Mouse (Mus musculus): ENCODE measurements around the gene Actr2. TPM values are rescaled to one million over a fixed set of nuclear protein-coding genes. Genes with fewer than 3 reads are reported as not detected.
A peak's percentile ranks its signal among the peaks of the same experiment; 100 is the strongest.

The Actr2 gene
- polyA plus RNA-seq, 2 experiments = 30.3 to 31.0 TPM

DNA sequence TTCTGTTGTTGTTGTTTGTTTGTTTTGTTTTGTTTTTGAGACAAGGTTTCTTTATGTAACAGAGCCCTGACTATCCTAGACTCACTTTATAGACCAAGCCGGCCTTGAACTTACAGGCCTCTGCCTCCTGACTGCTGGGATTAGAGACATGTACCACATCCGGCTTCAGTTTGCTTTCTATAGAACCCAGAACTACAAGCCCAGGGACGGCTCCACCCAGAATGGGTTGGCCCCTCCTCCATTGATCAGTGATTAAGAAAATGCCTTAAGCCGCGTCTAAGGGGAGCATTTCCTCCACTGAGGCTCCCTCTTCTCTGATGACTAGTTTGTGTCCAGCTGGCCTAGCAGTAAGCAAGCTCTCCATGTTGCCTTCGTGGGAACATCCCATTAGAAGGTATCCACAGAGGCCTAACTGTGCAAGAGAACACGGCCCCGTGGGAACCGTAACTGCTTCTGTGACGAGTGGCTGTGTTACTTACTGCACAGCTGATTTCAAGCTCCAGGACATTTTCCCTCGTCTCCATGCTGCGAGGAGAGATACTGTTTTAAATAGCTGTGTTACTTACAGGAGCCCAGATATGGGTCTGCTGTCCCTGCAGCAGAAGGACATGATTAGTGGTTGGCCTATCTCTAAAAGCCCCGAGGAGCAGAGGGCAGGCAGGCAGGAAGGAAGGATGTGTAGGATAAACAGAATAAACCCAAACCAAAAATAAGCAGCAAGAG lies 59.7 kb downstream of the Actr2 start:
- TF ChIP-seq CTCF (IDR thresholded peaks at IDR 0.05; ENCODE audit: low read depth) (no peak), EP300 (IDR thresholded peaks at IDR 0.05; ENCODE audit: low read depth) (no peak; the same call in 1 of the 2 replicates)
- Histone ChIP-seq H3K4me3 (ENCODE audit: insufficient read depth in 1 of 2, low read depth in 2 of 2, low read length in 2 of 2) (no peak overlapping the region), H3K4me1 (replicated peaks; ENCODE audit: control insufficient read depth in 2 of 2, insufficient read depth in 2 of 2, low read length in 1 of 2) (peaks cover 3 to 10% of the 10 kb centered on the region in 2 experiments; a peak in 3 of 4 replicates), H3K4me2 (ENCODE audit: low read depth) (peak overlapping the region; percentile 29), H3K9me3 (ENCODE audit: control insufficient read depth, low read length) (no peaks in the 10 kb centered on the region), H3K9ac (replicated peaks) (no peak overlapping the region), H3K27me3 (ENCODE audit: control insufficient read depth, insufficient read depth, low read length) (no peaks in the 10 kb centered on the region), H3K36me3 (replicated peaks; ENCODE audit: control insufficient read depth, insufficient read depth, low read depth) (no peaks in the 10 kb centered on the region; the same call in 1 of the 2 replicates), H3K27ac (no peak overlapping the region)
- DNase-seq (ENCODE audit: low read depth in 3 of 3, low spot score in 3 of 3) (no peak), ATAC-seq (ENCODE audit: insufficient read depth) (peak; percentile 73; the same call in 1 of the 2 replicates)
- 23% methylated on average over 13 of the region's 13 CpGs for WGBS (ENCODE audit: insufficient replicate concordance)

DNA sequence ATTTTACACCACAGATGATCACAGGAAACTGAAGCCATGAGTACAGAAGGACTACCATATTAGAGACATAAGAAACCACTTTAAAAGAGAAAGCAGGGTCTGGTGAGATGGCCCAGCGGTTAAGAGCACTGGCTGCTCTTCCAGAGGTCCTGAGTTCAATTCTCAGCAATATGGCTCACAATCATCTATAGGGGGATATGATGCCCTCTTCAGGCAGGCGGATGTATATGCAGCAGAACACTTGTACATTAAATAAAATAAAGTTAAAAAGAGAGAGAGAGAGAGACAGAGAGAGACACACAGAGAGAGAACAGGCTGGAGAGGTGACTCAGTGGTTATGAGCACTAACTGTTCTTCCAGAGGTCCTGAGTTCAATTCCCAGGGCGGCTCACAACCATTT lies 67.1 kb downstream of the Actr2 start:
- WGBS (ENCODE audit: insufficient replicate concordance) = 58% methylated on average over 3 of the region's 3 CpGs
- no peaks in the 10 kb centered on the region for H3K9me3 ChIP-seq (ENCODE audit: control insufficient read depth, low read length)
- no peaks in the 10 kb centered on the region for H3K36me3 ChIP-seq (replicated peaks; ENCODE audit: control insufficient read depth, insufficient read depth, low read depth)
- ATAC-seq (ENCODE audit: insufficient read depth) (no peak), DNase-seq (ENCODE audit: low read depth in 3 of 3, low spot score in 3 of 3) (no peak)
- peaks cover 4 to 9% of the 10 kb centered on the region in 2 experiments; a peak in 3 of 4 replicates for H3K4me1 ChIP-seq (replicated peaks; ENCODE audit: control insufficient read depth in 2 of 2, insufficient read depth in 2 of 2, low read length in 1 of 2)
- no peaks in the 10 kb centered on the region for H3K27me3 ChIP-seq (ENCODE audit: control insufficient read depth, insufficient read depth, low read length)
- no peak overlapping the region for H3K4me2 ChIP-seq (ENCODE audit: low read depth)
- no peak overlapping the region for H3K9ac ChIP-seq (replicated peaks)
- H3K27ac ChIP-seq = no peak overlapping the region
- no peak overlapping the region for H3K4me3 ChIP-seq (ENCODE audit: insufficient read depth in 1 of 2, low read depth in 2 of 2, low read length in 2 of 2)
- peak; percentile 52 for TF ChIP-seq CTCF (IDR thresholded peaks at IDR 0.05; ENCODE audit: low read depth)
- TF ChIP-seq EP300 (IDR thresholded peaks at IDR 0.05; ENCODE audit: low read depth) = no peak

DNA sequence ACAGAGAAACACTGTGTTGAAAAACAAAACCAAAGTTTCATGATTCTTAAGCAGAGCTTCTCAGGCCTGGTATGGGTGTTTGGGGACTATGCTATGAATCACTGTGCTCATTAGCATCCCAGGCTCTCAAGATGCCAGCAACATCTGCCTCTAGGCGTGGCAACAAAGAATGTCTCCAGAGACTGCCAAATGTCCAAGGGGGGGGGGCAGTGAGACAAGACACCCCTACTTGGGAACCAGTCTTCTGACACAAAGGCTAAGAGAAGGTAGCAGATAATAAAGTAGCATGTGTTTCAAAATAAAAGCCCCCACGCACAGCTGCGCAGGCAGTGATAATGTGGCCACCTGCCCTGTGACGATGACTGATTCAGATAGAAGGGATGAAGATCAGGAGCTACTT lies 69.5 kb downstream of the Actr2 start:
- Histone ChIP-seq H3K9ac (replicated peaks) (no peak overlapping the region), H3K4me3 (ENCODE audit: insufficient read depth in 1 of 2, low read depth in 2 of 2, low read length in 2 of 2) (no peak overlapping the region), H3K27me3 (ENCODE audit: control insufficient read depth, insufficient read depth, low read length) (no peaks in the 10 kb centered on the region), H3K4me2 (ENCODE audit: low read depth) (no peak overlapping the region), H3K36me3 (replicated peaks; ENCODE audit: control insufficient read depth, insufficient read depth, low read depth) (no peaks in the 10 kb centered on the region), H3K9me3 (ENCODE audit: control insufficient read depth, low read length) (no peaks in the 10 kb centered on the region), H3K4me1 (replicated peaks; ENCODE audit: control insufficient read depth in 2 of 2, insufficient read depth in 2 of 2, low read length in 1 of 2) (peaks cover 4 to 9% of the 10 kb centered on the region in 2 experiments; a peak in 3 of 4 replicates), H3K27ac (no peak overlapping the region)
- ATAC-seq (ENCODE audit: insufficient read depth) = peak; percentile 72
- DNase-seq (ENCODE audit: low read depth in 3 of 3, low spot score in 3 of 3) = peak in 1 of 3 experiments; percentile 32
- WGBS (ENCODE audit: insufficient replicate concordance) = 30% methylated on average over 4 of the region's 4 CpGs
- TF ChIP-seq EP300 (IDR thresholded peaks at IDR 0.05; ENCODE audit: low read depth) (peak; percentile 67), CTCF (IDR thresholded peaks at IDR 0.05; ENCODE audit: low read depth) (no peak)

DNA sequence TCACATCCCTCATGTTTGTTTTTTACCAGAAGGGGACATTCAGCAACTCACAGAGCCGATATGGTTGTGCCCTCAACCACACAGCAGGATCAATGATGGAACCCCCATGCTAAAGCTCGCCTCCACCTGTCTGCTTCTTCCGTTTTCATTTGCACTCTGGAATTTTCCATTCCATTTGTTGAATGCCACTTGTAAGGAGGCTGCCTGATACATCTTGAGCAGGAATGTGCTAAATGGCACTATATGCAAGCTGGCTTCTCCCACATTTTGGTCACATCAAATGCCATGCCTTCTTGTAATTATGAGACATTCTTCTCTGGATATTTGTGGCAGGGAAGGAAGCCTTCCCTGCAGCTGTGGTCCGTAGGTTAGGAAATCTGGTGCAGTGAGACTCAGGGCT lies 70.6 kb downstream of the Actr2 start:
- H3K4me2 ChIP-seq (ENCODE audit: low read depth) = no peak overlapping the region
- peaks cover 4 to 9% of the 10 kb centered on the region in 2 experiments; a peak in 3 of 4 replicates for H3K4me1 ChIP-seq (replicated peaks; ENCODE audit: control insufficient read depth in 2 of 2, insufficient read depth in 2 of 2, low read length in 1 of 2)
- TF ChIP-seq CTCF (IDR thresholded peaks at IDR 0.05; ENCODE audit: low read depth) = no peak
- TF ChIP-seq EP300 (IDR thresholded peaks at IDR 0.05; ENCODE audit: low read depth) = no peak
- no peak overlapping the region for H3K27ac ChIP-seq
- no peaks in the 10 kb centered on the region for H3K27me3 ChIP-seq (ENCODE audit: control insufficient read depth, insufficient read depth, low read length)
- no peak overlapping the region for H3K4me3 ChIP-seq (ENCODE audit: insufficient read depth in 1 of 2, low read depth in 2 of 2, low read length in 2 of 2)
- DNase-seq (ENCODE audit: low read depth in 3 of 3, low spot score in 3 of 3) = no peak
- no peak overlapping the region for H3K9ac ChIP-seq (replicated peaks)
- 65% methylated on average over 4 of the region's 4 CpGs for WGBS (ENCODE audit: insufficient replicate concordance)
- no peaks in the 10 kb centered on the region for H3K36me3 ChIP-seq (replicated peaks; ENCODE audit: control insufficient read depth, insufficient read depth, low read depth)
- H3K9me3 ChIP-seq (ENCODE audit: control insufficient read depth, low read length) = no peaks in the 10 kb centered on the region
- no peak for ATAC-seq (ENCODE audit: insufficient read depth)

DNA sequence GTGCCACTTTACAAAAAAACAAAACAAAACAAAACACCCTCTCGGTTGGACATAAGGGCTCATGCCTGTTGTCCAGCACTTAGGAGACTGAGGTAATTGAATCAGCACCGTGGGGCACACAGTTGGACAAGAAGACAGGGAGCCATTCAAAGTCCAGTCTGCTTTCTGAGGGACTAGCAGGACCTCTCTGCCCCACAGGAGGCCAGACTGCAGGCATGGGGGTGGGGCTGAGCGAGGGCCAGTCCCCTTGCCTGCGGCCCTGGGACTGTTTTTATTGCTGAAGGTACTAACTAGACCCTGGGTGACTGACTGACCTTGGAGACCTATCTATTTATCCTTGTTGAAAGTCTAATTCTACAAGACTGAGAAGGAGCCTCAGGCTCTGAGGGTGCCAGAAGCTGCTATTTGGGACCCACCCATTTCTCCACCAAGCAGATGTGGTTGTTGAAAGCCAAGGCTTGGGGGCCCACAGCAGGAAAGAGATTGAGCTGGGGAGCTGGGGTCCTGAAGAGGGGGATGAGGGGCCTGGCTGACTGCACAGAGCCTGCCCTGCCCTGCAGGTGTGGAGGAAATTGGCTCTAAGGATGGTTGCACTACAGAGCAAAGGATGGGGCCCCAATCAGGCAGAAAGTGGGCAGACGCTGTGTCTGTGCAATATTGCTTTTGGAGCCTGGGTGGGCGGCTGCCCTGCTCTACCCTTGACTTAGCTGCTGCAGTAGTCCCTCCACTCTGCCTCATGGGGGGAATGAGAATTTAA lies 71.4 kb downstream of the Actr2 start:
- no peak overlapping the region for H3K27ac ChIP-seq
- no peaks in the 10 kb centered on the region for H3K27me3 ChIP-seq (ENCODE audit: control insufficient read depth, insufficient read depth, low read length)
- no peak overlapping the region for H3K4me3 ChIP-seq (ENCODE audit: insufficient read depth in 1 of 2, low read depth in 2 of 2, low read length in 2 of 2)
- 0 out of 2 replicates have a peak, but pooled peaks have one; percentile 11 for ATAC-seq (ENCODE audit: insufficient read depth)
- H3K9ac ChIP-seq (replicated peaks) = no peak overlapping the region
- 38% methylated on average over 6 of the region's 6 CpGs for WGBS (ENCODE audit: insufficient replicate concordance)
- peaks cover 4 to 9% of the 10 kb centered on the region in 2 experiments; a peak in 3 of 4 replicates for H3K4me1 ChIP-seq (replicated peaks; ENCODE audit: control insufficient read depth in 2 of 2, insufficient read depth in 2 of 2, low read length in 1 of 2)
- no peaks in the 10 kb centered on the region for H3K9me3 ChIP-seq (ENCODE audit: control insufficient read depth, low read length)
- H3K36me3 ChIP-seq (replicated peaks; ENCODE audit: control insufficient read depth, insufficient read depth, low read depth) = no peaks in the 10 kb centered on the region
- no peak overlapping the region for H3K4me2 ChIP-seq (ENCODE audit: low read depth)
- TF ChIP-seq CTCF (IDR thresholded peaks at IDR 0.05; ENCODE audit: low read depth) (no peak), EP300 (IDR thresholded peaks at IDR 0.05; ENCODE audit: low read depth) (no peak)
- DNase-seq (ENCODE audit: low read depth in 3 of 3, low spot score in 3 of 3) = no peak

Data from liver, embryonic 14.5 days (tissue).